Mouse (Mus musculus) G1E (cell line): ENCODE data around the gene Gm17542. TPM values are rescaled to one million over a fixed set of nuclear protein-coding genes. Genes with fewer than 3 reads are reported as not detected.

Source experiments
- ATAC-seq: 2 replicates; pipeline ENCODE4 v1.8.0; 2016; ENCODE audit warnings: mild to moderate bottlenecking; ENCODE audit not compliant: insufficient number of reproducible peaks, poor library complexity, low FRiP score, severe bottlenecking; ENCODE audit errors: extremely low read depth
- DNase-seq: peaks from one replicate; pipeline ENCODE4 v3.0.0; 2012; ENCODE audit warnings: low spot score
- H3K27me3 ChIP-seq: 2 replicates; pipeline ENCODE4 v1.6.1; 2012; ENCODE audit warnings: mild to moderate bottlenecking, low read length, inconsistent platforms; ENCODE audit not compliant: insufficient read depth
- H3K36me3 ChIP-seq: replicated peaks from 2 replicates; pipeline ENCODE3; 2012; ENCODE audit warnings: mild to moderate bottlenecking, inconsistent platforms
- H3K4me1 ChIP-seq: 2 replicates; pipeline ENCODE4 v1.6.1; 2012; ENCODE audit warnings: low read depth, low read length, inconsistent platforms, mixed read lengths; ENCODE audit not compliant: insufficient read depth
- H3K4me3 ChIP-seq: 2 replicates; pipeline ENCODE4 v1.5.1; 2012; ENCODE audit warnings: low read depth, mild to moderate bottlenecking, inconsistent platforms, low read length, moderate library complexity, mixed read lengths
- H3K9me3 ChIP-seq: replicated peaks from 2 replicates; pipeline ENCODE4 v1.6.1; 2012; ENCODE audit warnings: inconsistent platforms
- CTCF ChIP-seq: IDR thresholded peaks from 2 replicates; pipeline ENCODE4 v1.5.1; 2012; ENCODE audit warnings: low read depth, low read length, inconsistent platforms, mixed read lengths
- GATA1 ChIP-seq: IDR thresholded peaks from 2 replicates; pipeline ENCODE4 v1.6.1; 2012; ENCODE audit warnings: borderline replicate concordance, low read length, inconsistent platforms, mixed read lengths
- GATA2 ChIP-seq: IDR thresholded peaks from 2 replicates; pipeline ENCODE4 v1.6.1; 2012; ENCODE audit warnings: low read depth, low read length, inconsistent platforms, borderline replicate concordance
- POLR2AphosphoS5 ChIP-seq: IDR thresholded peaks from 2 replicates; pipeline ENCODE4 v1.6.1; 2012; ENCODE audit warnings: low read depth, low read length, inconsistent platforms; ENCODE audit not compliant: insufficient replicate concordance
- TAL1 ChIP-seq: conservative IDR thresholded peaks from 2 replicates; pipeline ENCODE4 v1.6.1; 2012; ENCODE audit warnings: low read depth, low read length, inconsistent platforms, mixed read lengths
- polyA plus RNA-seq: library from polyadenylated mRNA; stranded (reverse); fragments of >175 nt; gene quantifications from 2 replicates; pipeline ENCODE4 v1.2.3, GENCODE M21; 2012
- total RNA-seq, 2 experiments: library from RNA; stranded (forward) in 1 of 2; stranded (reverse) in 1 of 2; fragments of 200-1000 nt in 1 of 2; fragments of >200 nt in 1 of 2; fragmentation: Nextera tagmentation in 1 of 2; gene quantifications; 2 replicates each; pipeline ENCODE4 v1.2.3; 2014 to 2017

The Gm17542 gene
- total and polyA plus RNA-seq, 3 experiments = not detected

DNA sequence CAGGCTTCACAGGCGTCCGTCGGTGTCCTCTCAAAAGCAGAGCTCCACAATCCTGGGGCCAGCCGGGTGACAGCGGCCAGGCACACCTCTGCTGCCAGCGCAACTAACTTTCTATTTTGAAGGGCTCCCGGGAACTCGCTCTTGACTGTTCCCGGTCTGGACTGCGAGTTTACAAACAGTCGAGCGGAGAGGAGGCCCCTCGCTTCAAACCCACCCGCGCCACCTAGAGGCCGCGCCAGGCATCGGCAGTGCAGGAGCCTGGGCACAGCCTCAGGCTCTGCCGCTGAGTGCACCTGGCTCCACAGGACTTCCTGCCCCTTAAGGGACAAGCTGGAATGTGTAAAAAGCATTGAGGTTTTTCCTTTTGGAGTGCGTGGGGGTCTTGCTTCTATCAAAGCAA, 42.5 kb downstream of the Gm17542 start, which contains the start of gene Edar:
TSS of gene Edar (minus strand) at position 122 of the 400 bp plus-strand sequence.
- no peak within 1 kb of the TSS for H3K4me3 ChIP-seq
- no peaks in the 10 kb centered on the region for H3K9me3 ChIP-seq
- no peaks in the 10 kb centered on the region for H3K36me3 ChIP-seq
- H3K4me1 ChIP-seq = no peaks in the 10 kb centered on the region
- TF ChIP-seq TAL1 = no peak
- no peak for TF ChIP-seq GATA2
- TF ChIP-seq CTCF = peak; percentile 38; the same call in 1 of the 2 replicates
- no peak for TF ChIP-seq GATA1
- no peak for TF ChIP-seq POLR2AphosphoS5
- peak; percentile 4 for DNase-seq
- ATAC-seq = no peak
- H3K27me3 ChIP-seq = no peaks in the 10 kb centered on the region

DNA sequence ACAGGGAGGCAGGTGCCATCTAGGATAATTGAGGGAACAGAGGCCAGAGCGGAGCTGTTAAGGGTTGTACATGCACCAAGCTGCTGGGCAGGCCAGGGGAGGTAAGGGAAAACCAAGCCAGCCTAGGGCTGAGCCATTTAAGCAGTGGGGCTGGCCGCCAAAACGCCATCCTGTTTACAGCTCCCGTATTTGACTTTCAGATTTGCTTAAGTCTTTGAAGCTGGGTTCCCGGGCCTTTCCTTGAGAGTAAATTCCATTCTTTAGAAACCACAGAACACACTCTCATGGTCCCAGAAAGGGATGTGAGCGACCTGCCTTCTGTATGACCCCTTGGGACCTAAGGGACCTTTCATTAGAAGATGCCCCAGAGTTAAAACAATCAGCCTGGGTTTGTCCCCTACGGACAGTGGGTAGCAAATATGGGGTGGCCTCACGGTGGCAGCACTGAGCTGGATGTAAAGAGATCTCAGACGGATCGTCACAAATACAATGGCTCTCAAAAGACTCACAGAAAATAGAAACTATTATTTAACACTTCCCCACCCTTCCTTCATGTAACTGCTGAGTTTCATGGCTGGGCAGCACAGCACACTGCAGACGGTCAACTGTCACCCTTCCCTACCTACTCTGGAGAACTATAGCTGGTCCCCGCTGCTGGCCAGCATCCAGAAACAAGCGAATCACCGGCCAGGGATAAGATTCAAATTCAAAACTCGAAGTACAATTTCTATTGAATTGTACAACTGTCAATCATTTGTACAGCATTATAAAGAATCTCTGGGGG, 44.5 kb downstream of the Gm17542 start:
- no peaks in the 10 kb centered on the region for H3K36me3 ChIP-seq
- peak; percentile 5 for DNase-seq
- no peaks in the 10 kb centered on the region for H3K9me3 ChIP-seq
- no peaks in the 10 kb centered on the region for H3K27me3 ChIP-seq
- no peak for ATAC-seq
- no peak for TF ChIP-seq CTCF
- TF ChIP-seq GATA1 = no peak
- no peak for TF ChIP-seq POLR2AphosphoS5
- no peak for TF ChIP-seq TAL1
- no peak for TF ChIP-seq GATA2
- no peak overlapping the region for H3K4me3 ChIP-seq
- H3K4me1 ChIP-seq = no peaks in the 10 kb centered on the region

DNA sequence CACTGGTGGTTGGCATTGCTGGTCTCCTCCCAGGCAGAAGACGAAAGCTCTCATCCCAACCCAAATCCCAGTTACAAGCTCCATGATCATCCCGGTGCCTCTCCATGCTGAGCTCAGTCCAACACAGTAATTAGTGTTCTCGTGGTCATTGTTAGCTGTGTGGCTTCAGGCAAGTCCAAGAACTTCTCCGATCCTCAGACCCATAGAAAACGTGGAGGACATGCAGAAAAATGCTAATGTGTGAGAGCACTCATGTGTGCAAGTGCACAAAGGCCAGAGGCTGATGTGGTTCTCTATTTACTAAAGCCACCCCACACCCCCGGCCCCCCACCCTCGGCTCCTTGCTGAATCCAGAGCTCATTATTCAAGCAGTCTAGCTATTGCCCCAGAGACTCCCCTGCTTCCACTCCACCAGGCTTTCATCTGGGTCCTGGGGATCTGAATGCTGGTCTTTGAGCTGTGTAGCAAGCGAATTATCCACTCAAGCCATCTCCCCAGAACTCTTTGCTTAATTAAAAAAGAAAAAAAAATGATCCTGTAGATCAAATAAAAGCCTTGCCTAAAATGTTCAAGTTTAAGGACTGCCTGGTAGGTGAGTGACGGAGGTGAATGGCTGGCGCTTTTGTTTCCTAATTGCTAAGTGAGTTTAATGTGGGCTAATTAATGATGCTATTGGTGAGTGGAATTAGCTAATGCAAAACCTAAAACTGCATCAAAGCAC, 45.3 kb downstream of the Gm17542 start:
- Histone ChIP-seq H3K4me3 (no peak overlapping the region), H3K9me3 (no peaks in the 10 kb centered on the region), H3K4me1 (no peaks in the 10 kb centered on the region), H3K36me3 (no peaks in the 10 kb centered on the region), H3K27me3 (no peaks in the 10 kb centered on the region)
- ATAC-seq = no peak
- TF ChIP-seq GATA2 (no peak), CTCF (no peak), GATA1 (no peak), TAL1 (no peak), POLR2AphosphoS5 (no peak)
- DNase-seq = no peak

- TF ChIP-seq TAL1 (no peak), GATA1 (no peak), CTCF (no peak), POLR2AphosphoS5 (no peak), GATA2 (no peak)
- DNase-seq (no peak), ATAC-seq (no peak)
- H3K27me3 ChIP-seq = no peaks in the 10 kb centered on the region
- H3K4me1 ChIP-seq = no peaks in the 10 kb centered on the region
- no peak overlapping the region for H3K4me3 ChIP-seq
- no peaks in the 10 kb centered on the region for H3K36me3 ChIP-seq
- H3K9me3 ChIP-seq = no peaks in the 10 kb centered on the region
Measured at GRCm38 (mm10) chr10:58663868-58664267, 54.1 kb downstream of the Gm17542 start.

Other genes with a start within 250 kb of the Gm17542 start
- gene Ccdc138, start 220.3 kb downstream of the Gm17542 start, total RNA-seq (2014; fragmentation: Nextera tagmentation) = 3.4 and 4.5 TPM in 2 replicates
- gene Ccdc138, start 220.3 kb downstream of the Gm17542 start, total RNA-seq (2017) = 2.1 and 2.6 TPM in 2 replicates
- 0.20 and 0.35 TPM in 2 replicates for gene Ccdc138, start 220.3 kb downstream of the Gm17542 start, polyA plus RNA-seq
- not detected in 2 replicates for gene Edar, start 42.6 kb downstream of the Gm17542 start, total RNA-seq (2014; fragmentation: Nextera tagmentation)
- not detected in 2 replicates for gene Edar, start 42.6 kb downstream of the Gm17542 start, total RNA-seq (2017)
- not detected in 2 replicates for gene Edar, start 42.6 kb downstream of the Gm17542 start, polyA plus RNA-seq
- not detected in 2 replicates for gene Sh3rf3, start 95.1 kb upstream of the Gm17542 start, total RNA-seq (2014; fragmentation: Nextera tagmentation)
- 0.06 and 0.22 TPM in 2 replicates for gene Sh3rf3, start 95.1 kb upstream of the Gm17542 start, total RNA-seq (2017)
- not detected in 2 replicates for gene Sh3rf3, start 95.1 kb upstream of the Gm17542 start, polyA plus RNA-seq